Mouse (Mus musculus): ENCODE results near the gene Phlda3.

Gene Phlda3

DNA sequence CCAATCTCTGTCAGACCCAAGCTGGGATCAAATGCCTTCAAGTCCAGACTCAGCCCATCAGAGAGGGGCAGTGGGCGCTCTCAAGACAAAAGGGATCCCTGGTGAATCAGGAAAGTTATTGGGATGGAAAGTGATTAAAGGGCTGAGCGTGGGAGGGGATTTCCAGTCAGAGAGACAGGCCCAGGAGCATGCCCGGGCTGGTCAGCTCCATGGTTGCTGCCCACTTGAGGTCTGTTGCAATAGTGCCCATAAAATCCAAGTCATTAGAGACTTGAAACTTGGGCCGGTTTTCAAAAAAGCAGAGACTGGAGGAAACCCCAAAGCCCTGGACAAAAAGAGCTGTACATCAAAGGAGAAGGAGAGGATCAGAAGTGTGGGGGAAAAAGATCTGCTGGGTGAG, 6.2 kb upstream of the Phlda3 start:
- no peak for DNase-seq (ENCODE audit: low spot score in 2 of 2)

- no peak for DNase-seq (ENCODE audit: low spot score in 2 of 2)
These were observed 5.7 kb upstream of the Phlda3 start for GRCm38 (mm10) chr1:135760216-135760615.

DNA sequence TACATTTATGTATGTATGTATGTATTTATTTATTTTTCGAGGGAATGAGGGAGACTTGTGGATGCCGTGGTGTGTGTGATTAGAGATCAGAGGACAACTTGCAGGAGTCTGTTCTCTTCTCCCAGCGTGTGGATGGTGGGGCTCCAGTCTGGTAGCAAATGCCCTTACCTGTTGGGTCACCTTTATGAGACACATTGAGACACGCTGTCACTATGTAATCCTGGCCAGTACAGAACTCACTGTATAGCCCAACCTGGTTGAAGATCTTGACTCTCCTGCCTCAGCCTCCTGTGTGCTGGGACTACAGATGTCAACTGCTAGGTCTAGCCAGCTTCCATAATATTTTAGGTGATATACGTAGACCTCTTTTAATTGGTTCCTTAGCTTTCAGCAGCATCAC, 4.2 kb upstream of the Phlda3 start:
- no peak for DNase-seq (ENCODE audit: low spot score in 2 of 2)

DNA sequence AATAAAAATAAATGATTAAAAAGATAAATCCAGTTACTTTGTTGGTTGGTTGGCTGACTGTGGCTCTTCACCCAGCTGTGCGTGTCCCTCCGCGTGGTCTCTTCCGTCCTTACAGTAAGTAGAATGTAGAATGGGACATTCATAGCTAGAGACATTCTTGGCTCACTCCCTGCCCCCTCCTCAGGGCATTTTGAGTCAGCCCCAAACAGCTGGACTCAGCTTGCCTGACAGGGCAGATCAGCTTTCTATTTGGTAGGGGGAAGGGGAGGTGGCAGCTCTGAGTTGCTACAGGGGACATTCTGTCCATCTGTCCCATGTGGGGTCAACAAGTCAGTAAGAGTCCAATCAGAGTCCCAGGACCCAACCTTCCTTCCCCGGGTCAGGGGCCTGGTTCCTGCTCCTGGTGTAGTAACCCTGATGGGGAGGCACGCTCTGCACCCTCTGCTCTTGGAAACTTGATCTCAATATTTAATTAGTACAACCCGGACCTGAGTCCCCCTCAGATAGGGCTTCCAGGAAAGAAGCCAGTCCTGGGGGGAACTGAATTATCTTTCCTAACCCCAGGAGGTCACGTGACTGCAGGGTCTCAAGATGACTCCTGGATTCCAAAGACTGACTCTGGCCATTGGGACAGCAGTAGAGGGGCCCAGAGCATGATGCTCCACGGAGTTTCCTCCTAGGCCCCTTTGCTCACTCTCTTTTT, 2.3 kb upstream of the Phlda3 start:
- no peak for DNase-seq (ENCODE audit: low spot score in 2 of 2)

DNA sequence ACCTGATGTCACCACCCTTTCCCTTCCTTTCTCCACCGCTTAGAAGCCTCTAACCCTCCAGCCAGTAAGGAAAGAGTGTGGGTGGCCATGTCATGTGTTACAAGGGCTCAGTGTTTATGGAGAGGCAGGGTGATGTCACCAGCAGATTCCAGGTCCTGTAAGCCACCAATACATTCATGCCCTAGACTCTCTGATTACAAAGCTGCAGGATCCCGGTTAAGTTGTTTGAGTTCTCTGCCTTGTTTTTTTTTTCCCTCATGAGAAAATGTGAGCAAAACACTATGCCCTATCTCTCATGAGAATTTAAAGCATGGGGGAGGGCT, 1.8 kb upstream of the Phlda3 start:
- DNase-seq (ENCODE audit: low spot score in 2 of 2): no peak

GRCm38 (mm10) chr1:135766592-135767306, 830 bp downstream of the Phlda3 start:
- no peak for DNase-seq (ENCODE audit: low spot score in 2 of 2)

DNA sequence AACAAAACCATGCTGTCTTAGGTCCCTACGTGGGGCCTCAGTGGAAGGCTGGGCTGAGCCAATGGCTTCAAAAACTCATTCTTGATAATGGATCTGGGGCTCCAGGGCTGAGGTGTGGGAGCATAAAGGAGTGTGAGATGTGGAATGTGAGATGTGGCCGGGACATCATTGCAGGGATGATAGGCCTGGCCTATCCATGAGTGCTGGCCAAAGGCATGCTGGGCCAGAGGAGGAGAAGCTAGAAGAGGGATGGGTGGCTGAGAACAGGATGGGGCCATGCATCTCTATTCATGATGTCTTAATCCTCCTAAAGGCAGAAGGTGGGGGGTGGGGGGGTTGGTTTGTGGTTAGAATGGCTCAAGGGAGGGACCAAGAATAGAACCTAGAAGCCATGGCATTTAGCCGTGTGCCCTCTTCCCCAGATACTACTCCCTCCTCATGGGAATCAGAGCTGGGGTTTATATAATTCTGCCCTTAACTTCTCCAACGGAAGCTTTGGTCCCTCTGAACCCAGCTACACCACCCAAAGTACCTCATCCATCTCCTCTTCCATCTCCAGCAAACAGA, 1.5 kb downstream of the Phlda3 start:
- DNase-seq (ENCODE audit: low spot score in 2 of 2): no peak

DNA sequence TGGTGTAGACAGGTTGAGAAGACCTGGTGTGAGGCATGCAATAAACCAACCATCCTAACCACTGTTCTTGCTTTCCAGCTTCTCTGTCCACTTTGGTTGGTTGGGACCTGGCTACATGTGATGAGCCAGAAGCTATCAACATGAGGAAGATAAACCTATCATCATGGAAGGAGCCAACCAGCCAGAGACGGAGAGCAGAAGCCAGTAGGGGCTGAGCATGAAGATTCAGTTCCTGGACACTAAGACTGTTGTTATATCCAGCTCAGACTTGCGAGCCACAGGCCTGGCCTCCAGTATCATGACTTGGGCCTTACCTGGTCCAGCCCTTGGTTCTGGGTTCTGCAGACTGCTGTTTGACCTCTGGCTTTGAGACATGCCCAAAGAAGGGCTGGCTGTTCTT, 2.5 kb downstream of the Phlda3 start:
- DNase-seq (ENCODE audit: low spot score in 2 of 2): no peak

DNA sequence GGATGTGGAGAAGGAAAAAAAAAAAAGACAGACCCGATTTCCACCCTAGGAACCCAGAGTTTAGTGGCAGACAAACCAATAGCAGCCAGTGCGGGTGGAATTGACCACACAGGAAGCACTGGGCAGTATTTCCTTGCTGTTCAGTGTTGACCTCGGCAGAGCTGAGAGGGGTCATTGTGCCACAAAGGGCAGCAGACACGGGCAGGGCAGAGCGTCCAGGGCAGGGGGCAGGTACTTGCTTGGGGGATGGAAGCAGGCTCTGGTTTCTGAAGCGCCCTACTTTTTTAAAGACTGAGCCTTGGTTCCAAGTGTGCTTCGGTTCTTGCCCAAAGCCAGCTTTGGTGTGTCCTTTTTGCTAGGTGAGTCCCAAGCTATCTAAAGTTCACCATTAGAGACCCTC, 4.3 kb downstream of the Phlda3 start:
- DNase-seq (ENCODE audit: low spot score in 2 of 2): no peak

DNA sequence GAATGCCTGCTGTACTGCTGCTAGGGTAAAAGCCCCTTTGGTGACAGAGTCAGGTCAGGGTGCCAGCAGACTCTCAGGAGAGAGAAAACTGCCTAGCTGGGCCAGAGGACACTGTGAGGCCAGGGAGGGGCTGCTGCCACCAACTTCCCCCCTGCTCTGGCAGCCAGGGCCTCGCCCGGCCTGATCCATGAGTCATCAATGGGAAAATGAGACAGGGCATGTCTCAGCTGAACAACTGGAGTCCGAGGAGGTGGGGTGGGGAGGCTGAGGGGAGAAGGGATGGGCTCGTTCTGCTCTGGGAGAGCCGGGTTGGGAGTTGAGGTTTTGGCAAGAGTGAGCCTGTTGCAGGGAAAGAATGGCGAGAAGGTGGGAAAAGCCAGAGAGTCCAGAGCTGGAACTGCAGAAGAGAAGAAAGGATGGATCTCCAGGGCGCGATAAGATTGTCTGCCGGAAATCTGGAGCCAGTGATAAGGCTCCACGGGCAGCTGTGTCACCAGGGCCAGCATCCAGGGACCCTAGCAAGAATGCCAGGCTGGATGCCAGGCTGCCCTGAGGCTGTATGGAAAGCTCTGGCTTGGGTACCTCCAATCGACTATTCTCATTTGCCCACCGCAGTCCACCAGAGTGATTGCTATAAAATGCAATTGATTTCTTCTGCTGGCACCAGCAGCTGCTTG, 5.1 kb downstream of the Phlda3 start:
- no peak for DNase-seq (ENCODE audit: low spot score in 2 of 2)

GRCm38 (mm10) chr1:135771573-135771970, 5.7 kb downstream of the Phlda3 start:
- DNase-seq (ENCODE audit: low spot score in 2 of 2): no peak

DNA sequence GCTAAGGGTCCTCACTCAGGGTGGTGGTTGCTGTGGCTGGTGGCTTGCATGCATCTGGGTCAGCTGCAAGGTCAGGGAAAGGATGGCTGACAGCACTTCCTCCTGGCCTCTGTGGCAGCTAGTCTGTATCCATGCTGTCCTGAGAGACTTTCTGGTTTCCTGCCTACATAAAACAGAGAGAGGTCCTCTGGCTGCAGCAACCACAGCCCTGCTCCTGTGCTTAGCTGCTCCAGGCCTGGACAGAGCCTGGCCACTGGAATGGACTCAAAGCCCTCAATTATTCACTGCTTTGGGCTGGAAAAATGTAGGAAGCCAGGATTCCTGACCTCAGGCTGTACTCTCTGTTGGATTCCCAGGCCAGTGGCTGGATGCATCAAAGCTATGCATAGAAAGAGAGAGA, 10.7 kb downstream of the Phlda3 start:
- DNase-seq (ENCODE audit: low spot score in 2 of 2): no peak

GRCm38 (mm10) chr1:135777046-135777445, 11.1 kb downstream of the Phlda3 start:
- DNase-seq (ENCODE audit: low spot score in 2 of 2): no peak

- no peak for DNase-seq (ENCODE audit: low spot score in 2 of 2)
These were observed 13.0 kb downstream of the Phlda3 start, which contains the start of gene Tnni1 for GRCm38 (mm10) chr1:135778780-135779535. TSS of gene Tnni1 (plus strand) at chr1:135779434.

- DNase-seq (ENCODE audit: low spot score in 2 of 2): no peak
These were observed 14.7 kb downstream of the Phlda3 start for GRCm38 (mm10) chr1:135780649-135781048.

DNA sequence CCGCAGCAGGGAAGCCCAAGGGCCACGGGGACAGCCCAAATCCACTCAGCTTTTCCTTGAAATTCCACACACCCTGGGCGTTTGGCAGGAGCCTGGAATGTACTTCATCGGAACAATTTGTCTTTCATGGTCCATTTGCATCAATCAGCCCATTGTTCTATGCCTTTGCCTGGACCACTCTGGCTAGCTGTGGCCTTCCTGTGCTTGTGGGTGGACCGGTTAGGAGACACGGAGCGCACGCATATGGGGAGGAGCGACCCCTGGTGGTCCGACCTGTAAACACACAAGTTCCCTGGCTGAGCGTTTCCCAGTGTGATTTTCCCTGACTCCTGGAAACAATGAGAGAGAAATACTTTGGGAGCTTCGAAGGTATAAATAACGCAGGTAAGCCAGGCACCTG, 15.3 kb downstream of the Phlda3 start:
- DNase-seq (ENCODE audit: low spot score in 2 of 2): peak in 1 of 2 experiments; percentile 47

DNA sequence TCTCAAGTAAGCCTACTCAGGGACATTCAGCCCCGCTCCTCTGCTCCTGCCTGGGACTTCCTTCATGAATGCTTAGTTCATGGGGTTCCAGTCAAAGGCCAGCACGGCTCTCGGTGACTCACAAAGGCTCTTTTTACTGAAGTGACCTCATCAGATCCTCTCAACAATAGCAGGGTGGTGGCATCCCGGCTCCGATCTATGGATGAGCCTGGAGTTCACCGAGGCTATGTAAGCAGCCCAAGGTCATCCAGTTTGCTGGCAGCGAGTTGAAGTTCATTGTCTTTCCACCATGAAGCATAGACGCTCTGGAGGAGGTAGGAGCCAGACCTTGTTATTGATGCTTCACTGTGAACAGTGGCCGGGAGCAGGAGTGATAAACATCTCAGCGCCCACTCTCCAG, 16.9 kb downstream of the Phlda3 start:
- no peak for DNase-seq (ENCODE audit: low spot score in 2 of 2)

DNA sequence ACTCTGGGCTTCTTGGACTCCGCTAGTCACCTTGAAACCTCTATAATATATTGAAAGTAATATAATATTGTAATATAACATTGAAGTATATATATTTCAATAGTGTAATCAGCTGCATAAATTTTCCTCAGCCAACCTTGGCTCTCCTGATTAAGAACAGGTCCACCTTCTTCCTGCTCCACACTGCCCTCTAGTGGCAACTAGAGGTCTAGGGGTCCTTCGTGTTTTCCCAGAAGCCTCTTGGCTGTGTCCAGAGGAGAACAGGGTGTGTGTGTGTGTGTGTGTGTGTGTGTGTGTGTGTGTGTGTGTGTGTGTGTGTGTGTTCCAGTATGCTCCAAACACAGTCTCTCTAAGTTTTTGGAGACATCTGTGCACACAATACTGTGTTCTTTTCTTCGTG, 21.9 kb downstream of the Phlda3 start:
- DNase-seq (ENCODE audit: low spot score in 2 of 2): peak; percentile 62 to 77

DNA sequence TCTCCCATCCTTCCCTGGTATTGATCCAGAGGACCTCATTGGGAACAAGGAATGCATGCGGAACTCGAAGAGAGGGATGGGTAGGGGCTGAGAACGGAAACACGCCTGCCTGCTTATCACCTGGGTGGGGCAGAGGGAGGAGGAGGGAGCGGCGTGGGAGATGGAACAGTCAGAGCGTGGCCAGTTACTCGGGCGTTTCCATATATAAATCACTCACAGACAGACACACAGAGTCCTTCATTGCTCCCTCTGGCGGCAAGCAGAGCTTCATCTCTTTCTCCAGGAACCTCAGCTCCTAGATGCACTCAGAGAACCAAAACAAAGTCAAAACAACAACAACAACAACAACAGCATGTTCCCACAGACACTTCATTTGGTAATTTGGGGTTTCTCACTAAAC, 22.8 kb downstream of the Phlda3 start:
- peak in 1 of 2 experiments; percentile 28 for DNase-seq (ENCODE audit: low spot score in 2 of 2)

GRCm38 (mm10) chr1:135789815-135790214, 23.9 kb downstream of the Phlda3 start:
- peak; percentile 62 to 69 for DNase-seq (ENCODE audit: low spot score in 2 of 2)

DNA sequence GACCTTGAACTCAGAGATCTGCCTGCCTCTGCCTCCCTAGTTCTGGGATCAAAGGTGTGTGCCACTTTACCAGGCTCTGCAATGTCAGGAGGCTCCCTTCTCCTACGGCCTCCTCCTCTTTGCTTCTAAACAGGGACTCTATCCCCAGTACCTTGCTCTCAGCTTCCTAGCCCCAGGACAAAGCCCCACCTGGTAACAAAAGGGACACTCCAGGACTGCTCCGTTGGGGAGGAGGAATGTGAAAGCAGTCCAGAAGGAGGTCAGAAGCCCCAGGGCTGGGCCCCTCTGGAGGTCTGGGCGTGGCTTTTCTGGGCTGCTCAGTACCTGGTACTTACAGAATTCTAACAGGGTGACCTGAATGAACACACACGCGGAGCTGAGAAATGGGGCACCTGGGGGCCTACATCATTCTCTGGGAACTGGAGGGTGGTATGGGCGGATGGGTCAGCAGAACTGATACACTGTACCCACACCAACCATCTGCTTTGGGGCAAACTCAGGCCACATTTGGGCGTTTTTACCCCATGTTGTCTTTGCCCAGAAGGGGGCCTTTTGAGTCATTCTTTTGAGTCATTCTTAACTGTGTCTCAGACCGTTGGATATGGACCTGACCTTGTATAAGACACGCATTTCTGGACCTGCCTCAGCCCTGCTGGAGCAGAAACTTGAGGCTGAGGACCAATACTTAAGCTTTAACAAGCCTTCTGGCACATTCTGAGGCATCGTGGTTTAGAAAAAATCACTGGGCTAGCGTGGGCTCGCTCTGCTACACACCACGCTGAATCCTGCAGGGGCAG, 26.4 kb downstream of the Phlda3 start:
- DNase-seq (ENCODE audit: low spot score in 2 of 2): no peak

Measured in natural killer cell, adult 2 months (primary cell).